Mouse (Mus musculus) spleen, postnatal 4 days (tissue): ENCODE results near the gene Trdn.

Experiments used
- DNase-seq, 2 experiments: peaks; one replicate each; pipeline ENCODE4 v3.0.0; 2022; ENCODE audit warnings: low spot score in 2 of 2

Trdn gene

GRCm38 (mm10) chr10:33370534-33370933 is 290.2 kb downstream of the Trdn start:
- DNase-seq, result no peak

GRCm38 (mm10) chr10:33375474-33376029 is 295.2 kb downstream of the Trdn start:
- no peak for DNase-seq
